Mouse (Mus musculus) liver, embryonic 14.5 days (tissue): ENCODE results near the gene Tmem41b. TPM values are rescaled to one million over a fixed set of nuclear protein-coding genes. Genes with fewer than 3 reads are reported as not detected.
"Not testable (repeated sequence)": the region's sequence is repeated elsewhere in the genome, so short reads cannot be mapped to it uniquely, and the experiment has no call there.

Experiments used
- ATAC-seq: fragments of 200-750 bp; cut with Nextera tagmentation; 2 replicates; pipeline ENCODE4 v1.8.0; 2017; ENCODE audit warnings: moderate number of reproducible peaks, mild to moderate bottlenecking, moderate library complexity; ENCODE audit not compliant: insufficient read depth
- DNase-seq, 3 experiments: peaks; one replicate each; pipeline ENCODE4 v3.0.0-alpha.2; 2012 to 2013; ENCODE audit warnings: low read depth in 3 of 3, low spot score in 3 of 3
- H3K27ac ChIP-seq: fragments of 300-500 bp; sonication (generic); 2 replicates; pipeline ENCODE4 v1.5.1; 2014; ENCODE audit warnings: moderate library complexity, mild to moderate bottlenecking, control low read depth, inconsistent platforms
- H3K27me3 ChIP-seq: fragments of 300-500 bp; sonication (generic); 2 replicates; pipeline ENCODE4 v1.6.1; 2014; ENCODE audit warnings: mild to moderate bottlenecking, low read length, moderate library complexity; ENCODE audit not compliant: control insufficient read depth, insufficient read depth
- H3K36me3 ChIP-seq: fragments of 300-500 bp; sonication (generic); replicated peaks from 2 replicates; pipeline ENCODE4 v1.6.1; 2014; ENCODE audit warnings: low read depth; ENCODE audit not compliant: control insufficient read depth, insufficient read depth
- H3K4me1 ChIP-seq, 2 experiments: fragments of 200-500 bp in 1 of 2; fragments of 300-500 bp in 1 of 2; sonication (generic) in 1 of 2; replicated peaks; 2 replicates each; pipeline ENCODE4 v1.6.1; 2012 to 2014; ENCODE audit warnings: antibody characterized with exemption in 1 of 2, inconsistent platforms in 1 of 2, low read length in 1 of 2; ENCODE audit not compliant: control insufficient read depth in 2 of 2, insufficient read depth in 2 of 2
- H3K4me2 ChIP-seq: fragments of 300-500 bp; sonication (generic); 2 replicates; pipeline ENCODE4 v1.6.1; 2014; ENCODE audit warnings: low read depth, mild to moderate bottlenecking, control low read depth, moderate library complexity
- H3K4me3 ChIP-seq, 2 experiments: fragments of 200-500 bp in 1 of 2; fragments of 300-500 bp in 1 of 2; sonication (generic) in 1 of 2; 2 replicates each; pipeline ENCODE4 v1.5.1; 2012 to 2014; ENCODE audit warnings: low read depth in 2 of 2, low read length in 2 of 2, mild to moderate bottlenecking in 2 of 2, control low read depth in 1 of 2, inconsistent platforms in 1 of 2, moderate library complexity in 1 of 2; ENCODE audit not compliant: insufficient read depth in 1 of 2
- H3K9ac ChIP-seq: fragments of 300-500 bp; sonication (generic); replicated peaks from 2 replicates; pipeline ENCODE4 v1.6.1; 2014; ENCODE audit warnings: mild to moderate bottlenecking, control low read depth, moderate library complexity
- H3K9me3 ChIP-seq: fragments of 300-500 bp; sonication (generic); 2 replicates; pipeline ENCODE4 v1.6.1; 2016; ENCODE audit warnings: low read length, mixed read lengths; ENCODE audit not compliant: control insufficient read depth
- CTCF ChIP-seq: IDR thresholded peaks from 2 replicates; pipeline ENCODE4 v1.5.1; 2016; ENCODE audit warnings: antibody characterized with exemption, low read depth, control low read depth
- EP300 ChIP-seq: IDR thresholded peaks from 2 replicates; pipeline ENCODE4 v1.6.1; 2016; ENCODE audit warnings: antibody characterized with exemption, low read depth
- WGBS: fragments of 180-500 bp; shearing (Covaris S2); extraction: QIAGEN DNeasy Blood & Tissue Kit; methylation state at CpG from one replicate; pipeline ENCODE4 v1.1.7; 2014; ENCODE audit not compliant: insufficient replicate concordance; 5-methylcytosine and 5-hydroxymethylcytosine counted together
- polyA plus RNA-seq, 2 experiments: library from polyadenylated mRNA; depleted of rRNA in 1 of 2; stranded (reverse) in 1 of 2; unstranded in 1 of 2; fragments of >200 nt; fragmentation: Nextera tagmentation in 1 of 2; extraction: Ambion mirVana in 1 of 2; gene quantifications; 2 replicates each; pipeline versions ENCODE4 v1.2.1 to v1.2.3; 2012 to 2014

Tmem41b gene
- polyA plus RNA-seq, 2 experiments, result 14.5 to 30.0 TPM

DNA sequence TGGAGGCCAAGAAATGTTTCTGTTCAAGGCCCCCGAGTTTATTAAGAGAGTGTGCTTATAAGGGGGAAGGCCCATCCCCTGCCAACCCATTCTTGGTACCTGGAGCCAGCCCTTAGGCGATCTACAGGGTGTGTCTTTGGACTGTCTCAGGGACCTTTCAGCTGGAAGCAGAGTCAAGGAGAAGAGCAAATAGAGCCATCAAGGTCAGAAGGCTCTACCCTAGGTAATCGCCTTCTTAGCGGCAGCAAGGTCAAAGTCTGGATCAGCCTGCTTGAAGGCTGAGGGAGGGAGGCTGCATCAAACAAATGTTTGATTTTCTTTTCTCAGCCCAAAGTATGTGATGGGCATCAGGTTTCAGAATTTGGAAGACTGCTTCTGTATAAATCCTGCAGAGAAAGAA lies 11.7 kb upstream of the Tmem41b start:
- H3K4me2 ChIP-seq, result no peak overlapping the region
- no peak for DNase-seq
- no peak overlapping the region for H3K4me3 ChIP-seq
- peaks cover 0 to 2% of the 10 kb centered on the region in 2 experiments; a peak in 1 of 4 replicates for H3K4me1 ChIP-seq
- ATAC-seq, result no peak
- H3K9me3 ChIP-seq, result no peaks in the 10 kb centered on the region
- TF ChIP-seq EP300, result no peak
- no peak for TF ChIP-seq CTCF
- WGBS, result 70% methylated on average over 4 of the region's 4 CpGs
- H3K36me3 ChIP-seq, result no peaks in the 10 kb centered on the region
- H3K27ac ChIP-seq, result no peak overlapping the region
- peaks cover 6% of the 10 kb centered on the region for H3K27me3 ChIP-seq
- no peak overlapping the region for H3K9ac ChIP-seq

- TF ChIP-seq EP300 (no peak), CTCF (no peak)
- H3K27ac ChIP-seq, result no peak overlapping the region
- no peak overlapping the region for H3K4me3 ChIP-seq
- no peaks in the 10 kb centered on the region for H3K36me3 ChIP-seq
- 33% methylated on average over 2 of the region's 2 CpGs for WGBS
- DNase-seq (no peak), ATAC-seq (no peak)
- H3K9ac ChIP-seq, result no peak overlapping the region
- no peaks in the 10 kb centered on the region for H3K9me3 ChIP-seq
- no peak overlapping the region for H3K4me2 ChIP-seq
- no peaks in the 10 kb centered on the region for H3K27me3 ChIP-seq
- H3K4me1 ChIP-seq, result no peaks in the 10 kb centered on the region; a peak in 1 of 4 replicates
Measured at GRCm38 (mm10) chr7:109993157-109993959, 6.6 kb upstream of the Tmem41b start.

GRCm38 (mm10) chr7:109991286-109991685 lies 4.6 kb upstream of the Tmem41b start:
- Histone ChIP-seq H3K27me3 (no peaks in the 10 kb centered on the region), H3K4me1 (peaks cover 4 to 6% of the 10 kb centered on the region in 2 experiments; a peak in 2 of 4 replicates), H3K4me3 (no peak overlapping the region), H3K9ac (no peak overlapping the region), H3K27ac (no peak overlapping the region), H3K4me2 (no peak overlapping the region), H3K36me3 (no peaks in the 10 kb centered on the region), H3K9me3 (no peaks in the 10 kb centered on the region)
- TF ChIP-seq EP300 (no peak), CTCF (no peak)
- ATAC-seq, result no peak
- no peak for DNase-seq
- 81% methylated on average over 1 of the region's 1 CpGs for WGBS

DNA sequence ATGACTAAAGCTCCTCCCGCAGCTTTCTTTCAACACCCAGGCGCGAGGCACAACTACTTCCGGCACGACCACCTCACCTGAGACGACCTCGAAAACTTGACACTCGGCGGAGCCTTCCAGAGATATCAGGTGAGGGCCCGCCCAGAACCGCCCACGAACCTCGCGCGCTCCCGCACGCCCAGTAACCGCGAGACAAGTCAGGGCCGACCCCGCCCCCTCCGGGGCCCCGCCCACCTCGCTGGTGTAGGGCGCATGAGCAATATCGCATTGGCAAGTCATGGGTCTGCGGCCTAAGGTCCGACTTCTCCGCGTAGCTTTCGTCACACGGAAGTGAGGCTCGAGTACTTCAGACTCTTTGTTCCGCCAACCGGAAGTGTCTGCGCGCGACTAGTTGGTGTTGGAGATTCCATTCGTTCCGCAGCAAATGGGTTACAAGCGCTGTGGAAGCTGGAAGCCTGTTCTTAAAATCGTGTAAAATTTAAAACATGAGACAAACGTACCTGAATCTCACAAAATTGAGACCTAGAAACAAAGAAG lies 528 bp downstream of the Tmem41b start:
- Histone ChIP-seq H3K4me1 (peaks cover 4 to 8% of the 10 kb centered on the region in 2 experiments; a peak in 3 of 4 replicates), H3K4me3 (peak overlapping the region; percentile 55 to 72), H3K9ac (peak overlapping the region; percentile 75), H3K27ac (peak overlapping the region; percentile 93), H3K4me2 (peak overlapping the region; percentile 67), H3K9me3 (no peaks in the 10 kb centered on the region), H3K36me3 (no peaks in the 10 kb centered on the region; the same call in none of the 2 replicates), H3K27me3 (no peaks in the 10 kb centered on the region)
- peak; percentile 98 to 99 (median 98) for DNase-seq
- ATAC-seq, result peak; percentile 99
- TF ChIP-seq CTCF (no peak), EP300 (peak; percentile 45; the same call in 1 of the 2 replicates)
- under 1% methylated on average over 43 of the region's 43 CpGs for WGBS

DNA sequence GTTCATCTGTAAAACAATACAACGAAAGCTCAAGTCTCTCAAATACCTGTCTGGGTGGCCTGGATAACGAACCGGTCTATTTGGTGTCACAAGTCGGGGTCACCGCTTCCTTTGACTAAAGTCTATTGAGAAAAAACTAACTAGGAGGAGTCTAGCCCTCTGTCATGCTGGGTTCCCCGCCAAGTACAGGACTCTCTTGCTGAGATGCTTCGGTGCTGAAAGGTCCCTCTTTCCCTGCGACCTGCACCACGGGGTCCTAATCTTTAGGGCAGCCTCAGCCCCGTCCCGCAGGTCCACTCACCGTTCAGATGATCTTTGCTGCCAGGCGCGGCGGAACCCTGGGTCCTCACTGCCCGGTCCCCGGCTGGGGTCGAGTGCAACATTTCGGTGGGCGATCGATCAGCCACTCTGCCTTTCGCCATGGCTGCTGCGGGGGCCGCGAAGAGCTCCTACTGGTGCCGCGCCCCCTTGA lies 1.0 kb downstream of the Tmem41b start:
- no peak for DNase-seq
- peak overlapping the region; percentile 62 for H3K9ac ChIP-seq

DNA sequence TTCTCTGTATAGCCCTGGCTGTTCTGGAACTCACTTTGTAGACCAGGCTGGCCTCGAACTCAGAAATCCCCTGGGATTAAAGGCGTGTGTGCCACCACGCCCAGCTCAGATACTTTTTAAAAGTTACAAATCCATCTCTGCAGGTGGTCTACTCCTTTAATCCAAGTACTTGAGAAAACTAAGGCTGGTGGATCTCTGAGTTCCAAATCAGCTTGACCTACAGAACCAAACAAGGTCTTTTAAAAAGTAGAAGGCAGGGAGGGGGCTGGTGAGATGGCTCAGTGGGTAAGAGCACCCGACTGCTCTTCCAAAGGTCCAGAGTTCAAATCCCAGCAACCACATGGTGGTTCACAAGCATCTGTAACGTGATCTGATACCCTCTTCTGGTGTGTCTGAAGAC lies 2.1 kb downstream of the Tmem41b start:
- peak overlapping the region; percentile 67 for H3K4me2 ChIP-seq
- not testable (repeated sequence) for H3K4me1 ChIP-seq, H3K27me3 ChIP-seq, H3K36me3 ChIP-seq, ATAC-seq, DNase-seq, H3K9me3 ChIP-seq, H3K27ac ChIP-seq, H3K9ac ChIP-seq, H3K4me3 ChIP-seq
- WGBS, result 73% methylated on average over 5 of the region's 5 CpGs

More for the DNA sequence above, 1.0 kb downstream of the Tmem41b start:
- no peak for TF ChIP-seq CTCF
- TF ChIP-seq EP300, result no peak
- H3K27me3 ChIP-seq, result no peaks in the 10 kb centered on the region
- peak; percentile 36 for ATAC-seq
- H3K36me3 ChIP-seq, result peaks cover under 1% of the 10 kb centered on the region
- 0% methylated on average over 27 of the region's 27 CpGs for whole genome bisulfite sequencing
- H3K9me3 ChIP-seq, result no peaks in the 10 kb centered on the region
- H3K27ac ChIP-seq, result peak overlapping the region; percentile 2
- H3K4me1 ChIP-seq, result peaks cover 4 to 8% of the 10 kb centered on the region in 2 experiments; a peak in 3 of 4 replicates
- H3K4me3 ChIP-seq, result peak overlapping the region; percentile 55 to 72
- peak overlapping the region; percentile 67 for H3K4me2 ChIP-seq
